Mouse (Mus musculus) lung, adult 2 months (tissue): Measurements from ENCODE around the gene Acr.

ENCODE experiments used
- CTCF ChIP-seq: fragments of 200-500 bp; IDR thresholded peaks from 2 replicates; pipeline ENCODE4 v1.5.1; 2011; ENCODE audit warnings: mild to moderate bottlenecking, low read length, control low read depth; ENCODE audit not compliant: insufficient read depth
- POLR2A ChIP-seq: fragments of 200-500 bp; IDR thresholded peaks from 2 replicates; pipeline ENCODE4 v1.6.1; 2011; ENCODE audit warnings: low read depth, mild to moderate bottlenecking, control low read depth, low read length, borderline replicate concordance; ENCODE audit errors: extremely low read depth

DNA sequence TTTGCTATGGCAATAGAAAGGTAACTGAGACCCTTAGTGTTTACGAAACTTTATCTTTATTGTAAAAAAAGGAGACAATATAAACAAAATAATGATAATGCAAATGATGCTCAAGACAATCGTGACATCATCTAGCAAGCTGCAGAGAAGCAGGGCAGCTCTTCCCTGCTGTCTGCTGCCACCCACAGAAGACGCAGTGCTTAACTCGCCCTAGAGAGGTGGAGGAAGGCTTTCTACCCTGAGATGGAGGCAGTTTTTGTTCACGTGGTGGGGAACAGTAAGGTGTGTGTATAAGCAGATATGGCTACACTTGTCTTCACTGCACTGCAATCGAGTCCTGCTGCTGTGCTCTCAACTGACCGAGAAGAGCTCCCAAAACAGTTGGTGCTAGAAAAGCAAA lies 14.4 kb downstream of the Acr start:
- TF ChIP-seq POLR2A (no peak), CTCF (no peak)
